Mouse (Mus musculus): ENCODE results near the gene Krt16. TPM values are rescaled to one million over a fixed set of nuclear protein-coding genes. Genes with fewer than 3 reads are reported as not detected.

The Krt16 gene
- total RNA-seq (2022): not detected

DNA sequence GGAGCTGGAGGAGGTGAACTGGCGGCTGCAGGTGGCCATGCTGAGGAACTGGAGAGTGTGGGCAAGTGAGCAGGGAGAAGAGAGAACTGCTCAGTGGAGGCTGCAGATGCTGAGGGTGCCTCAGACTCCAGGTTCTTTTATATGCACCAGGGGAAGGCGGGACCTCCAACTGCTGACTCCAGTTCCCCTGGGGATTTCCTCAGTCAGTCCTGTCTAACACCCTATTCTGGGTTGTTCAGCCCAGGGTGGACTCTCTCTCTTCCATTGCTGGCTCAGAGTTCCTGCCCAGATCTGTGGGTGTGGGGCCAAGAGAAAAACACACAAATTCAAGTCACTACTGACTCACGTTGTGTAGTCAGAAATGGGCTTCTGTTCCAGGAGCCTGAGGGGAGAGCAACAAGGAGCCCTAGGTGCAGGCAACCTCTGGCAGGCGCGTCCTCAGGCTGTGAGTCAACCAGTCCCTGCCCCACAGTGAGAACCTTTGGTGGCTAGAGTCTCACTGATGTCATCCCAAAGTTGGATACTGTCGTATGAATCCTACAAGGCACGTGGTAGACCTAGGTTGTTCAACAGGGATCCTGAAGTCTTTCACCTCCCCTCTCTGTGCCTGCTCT is at the start of gene Krt16:
Gene Krt16 (minus strand): TSS at position 51 of the 614 bp plus-strand sequence.
- DNase-seq (ENCODE audit: low spot score in 2 of 2): no peak

DNA sequence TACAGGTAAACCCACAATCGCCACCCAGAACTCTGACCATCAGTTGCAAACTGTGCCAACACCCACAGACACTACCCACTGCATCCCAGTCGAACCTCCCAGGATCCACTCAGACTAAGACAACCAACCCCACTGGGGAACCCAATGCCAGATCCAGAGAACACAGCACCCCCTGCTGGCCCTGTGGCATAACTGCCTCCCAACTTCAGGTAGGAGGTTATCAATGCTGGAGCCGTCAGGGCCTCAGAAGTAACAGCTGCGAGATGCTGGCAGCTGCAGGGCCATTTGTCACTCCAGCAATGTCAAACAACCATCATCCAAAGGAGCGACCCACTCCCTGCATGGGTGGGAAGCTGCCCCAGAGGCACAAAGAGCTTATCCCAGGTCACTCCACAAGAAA is 49.1 kb upstream of the Krt16 start:
- no peak for DNase-seq (ENCODE audit: low spot score in 2 of 2)

DNA sequence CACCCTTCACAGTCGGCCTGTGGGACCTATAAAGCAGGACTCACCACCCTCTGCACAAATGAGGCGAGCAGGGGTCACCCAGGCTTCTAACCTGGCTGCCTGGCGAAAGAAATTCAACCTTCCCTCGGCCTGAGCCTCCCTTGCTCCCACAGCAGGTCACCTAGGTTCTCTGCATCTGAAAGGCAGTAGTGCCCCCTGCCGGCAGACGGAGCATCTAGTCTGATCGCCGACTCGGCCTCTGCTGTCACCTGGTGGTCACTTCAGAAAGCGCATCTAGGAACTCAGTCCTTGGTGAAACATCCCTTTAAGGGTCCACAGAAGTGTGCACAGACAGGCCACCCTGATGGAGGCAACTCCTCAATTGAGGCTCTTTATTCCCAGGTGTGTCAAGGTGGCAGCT is 46.6 kb upstream of the Krt16 start:
- DNase-seq (ENCODE audit: low spot score in 2 of 2): peak in 1 of 2 experiments; percentile 67

DNA sequence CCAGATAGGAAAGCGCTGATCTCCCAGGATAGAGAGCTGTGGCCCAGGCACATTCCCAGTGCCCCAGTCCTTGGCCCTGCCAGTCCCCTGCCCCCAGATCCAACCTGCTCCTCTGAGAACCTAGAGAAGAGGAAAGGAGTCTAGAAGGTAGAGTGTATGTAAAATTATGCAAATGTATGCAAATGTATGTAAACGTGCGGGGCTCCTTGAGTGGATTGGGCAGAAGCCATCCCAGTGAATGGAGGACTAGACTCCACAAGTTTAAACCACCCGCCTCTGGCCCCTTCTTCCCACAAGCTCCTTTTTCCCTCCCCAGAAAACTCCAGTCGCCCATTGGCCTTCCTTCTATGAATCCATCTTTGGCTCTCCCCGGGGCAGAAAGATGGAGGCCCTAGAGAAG is 44.2 kb upstream of the Krt16 start:
- no peak for DNase-seq (ENCODE audit: low spot score in 2 of 2)

GRCm38 (mm10) chr11:100290235-100290634 is 41.5 kb upstream of the Krt16 start:
- DNase-seq (ENCODE audit: low spot score in 2 of 2): no peak

- no peak for DNase-seq (ENCODE audit: low spot score in 2 of 2)
Observed at GRCm38 (mm10) chr11:100288942-100289341, 40.2 kb upstream of the Krt16 start.

DNA sequence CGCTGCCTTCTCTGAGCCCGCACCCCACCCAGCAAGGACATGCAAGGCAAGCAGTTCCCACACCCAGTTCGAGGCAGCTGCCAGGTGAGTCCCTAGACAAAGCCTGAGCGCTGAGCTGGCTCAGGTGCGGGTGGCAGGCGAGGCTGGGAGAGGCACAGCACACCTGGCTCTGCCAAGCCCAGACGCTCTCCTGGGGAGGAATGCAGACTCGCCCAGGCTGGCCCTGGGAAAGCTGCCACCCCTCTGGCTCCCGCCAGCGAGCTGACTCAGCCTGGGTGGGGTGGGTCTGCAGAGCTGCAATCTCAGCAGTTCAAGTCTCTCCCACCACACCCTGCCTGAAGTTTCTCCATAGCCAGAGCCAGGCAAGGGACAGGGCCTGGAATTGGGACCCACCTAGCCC is 38.3 kb upstream of the Krt16 start:
- no peak for DNase-seq (ENCODE audit: low spot score in 2 of 2)

DNA sequence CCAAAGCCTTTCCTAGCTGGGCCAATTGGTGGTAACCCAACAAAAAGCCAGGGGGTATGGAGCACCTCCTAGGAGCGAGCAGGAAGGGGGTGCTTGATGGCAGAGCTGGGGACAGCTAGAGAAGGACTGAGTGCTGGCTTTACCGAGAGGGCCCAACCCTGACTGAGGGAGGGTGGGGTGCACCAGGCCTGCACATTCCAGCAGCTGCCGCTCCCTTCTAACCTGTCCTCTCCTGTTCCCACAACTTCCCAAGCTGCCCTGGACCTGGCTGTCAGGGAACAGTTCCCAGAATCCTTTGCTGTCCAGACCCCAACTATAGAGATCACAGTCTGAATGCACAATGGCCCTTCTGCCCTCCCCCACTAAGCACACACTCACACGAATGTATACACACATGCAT is 36.3 kb upstream of the Krt16 start:
- no peak for DNase-seq (ENCODE audit: low spot score in 2 of 2)

GRCm38 (mm10) chr11:100282549-100282948 is 33.8 kb upstream of the Krt16 start:
- peak in 1 of 2 experiments; percentile 45 for DNase-seq (ENCODE audit: low spot score in 2 of 2)

GRCm38 (mm10) chr11:100281596-100282544 is 33.2 kb upstream of the Krt16 start:
- DNase-seq (ENCODE audit: low spot score in 2 of 2): peak; percentile 47 to 84

GRCm38 (mm10) chr11:100278759-100279158 is 30.1 kb upstream of the Krt16 start:
- DNase-seq (ENCODE audit: low spot score in 2 of 2): no peak

- no peak for DNase-seq (ENCODE audit: low spot score in 2 of 2)
Observed at GRCm38 (mm10) chr11:100277726-100278480, 29.2 kb upstream of the Krt16 start.

DNA sequence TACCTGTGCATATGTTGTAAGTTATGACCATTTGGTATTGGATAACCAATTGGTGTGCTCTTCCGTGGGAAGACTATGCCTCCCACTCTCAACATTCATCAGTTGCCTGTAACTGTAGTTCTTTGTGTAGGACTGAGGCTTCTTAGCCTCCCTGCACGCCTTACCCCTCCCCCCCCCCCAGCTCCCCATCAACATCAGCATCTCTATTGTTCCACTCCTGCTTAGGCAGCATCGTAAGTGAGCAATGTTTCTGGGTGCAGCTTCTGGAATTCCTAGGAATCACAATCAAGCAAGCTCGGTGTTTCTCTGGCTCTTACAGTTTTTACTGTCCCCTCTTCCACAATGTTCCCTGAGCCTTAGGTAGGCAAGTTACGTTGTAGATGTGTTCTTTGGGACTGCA is 26.8 kb upstream of the Krt16 start:
- DNase-seq (ENCODE audit: low spot score in 2 of 2): no peak

GRCm38 (mm10) chr11:100274719-100275118 is 26.0 kb upstream of the Krt16 start:
- DNase-seq (ENCODE audit: low spot score in 2 of 2): no peak

GRCm38 (mm10) chr11:100271878-100272277 is 23.2 kb upstream of the Krt16 start:
- DNase-seq (ENCODE audit: low spot score in 2 of 2): no peak

DNA sequence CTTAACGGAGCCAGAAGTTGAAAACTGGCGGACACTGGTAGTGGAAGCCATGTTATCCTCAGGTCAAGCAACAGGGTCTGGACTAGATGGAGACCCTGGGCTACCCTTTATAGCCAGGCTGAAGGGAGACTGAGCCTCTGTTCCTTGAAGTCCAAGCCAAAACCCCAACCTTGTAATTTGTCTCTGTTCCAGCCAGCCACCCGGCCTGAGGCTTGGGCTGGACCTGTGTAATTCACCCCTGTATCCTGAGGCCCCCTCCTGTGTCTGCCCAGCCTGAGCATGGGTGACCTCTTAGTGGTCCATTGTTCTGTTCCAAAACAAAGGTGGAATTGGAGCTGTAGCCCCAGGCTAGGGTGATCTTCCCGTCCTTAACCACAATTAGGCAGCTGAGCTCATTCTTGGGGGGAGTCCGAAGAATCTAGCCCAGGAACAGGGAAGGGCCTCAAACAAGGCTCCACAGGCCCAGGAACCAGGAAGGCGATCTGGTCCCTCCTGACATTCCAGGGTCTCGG is 21.2 kb upstream of the Krt16 start, which contains the start of gene Krt42:
Gene Krt42 (minus strand): TSS at position 51 of the 512 bp plus-strand sequence.
- DNase-seq (ENCODE audit: low spot score in 2 of 2): no peak

GRCm38 (mm10) chr11:100262058-100262980 is 13.6 kb upstream of the Krt16 start:
- no peak for DNase-seq (ENCODE audit: low spot score in 2 of 2)

DNA sequence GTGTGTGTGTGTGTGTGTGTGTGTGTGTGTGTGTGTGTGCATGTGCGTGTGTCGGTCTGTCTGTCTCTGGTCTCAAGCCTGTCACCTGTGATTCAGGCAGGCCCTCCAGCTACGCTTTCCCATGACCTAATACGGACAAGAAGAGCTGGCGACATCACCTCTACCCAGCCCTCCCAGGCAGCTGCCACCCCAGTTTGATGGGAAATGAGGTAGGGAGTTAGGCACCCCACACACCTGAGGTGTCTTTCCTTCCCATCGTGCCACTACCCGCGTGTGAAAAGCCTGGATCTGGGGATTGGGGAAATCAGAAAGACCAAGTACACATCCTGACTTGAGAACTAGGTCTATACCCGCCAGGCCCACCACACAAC is 12.5 kb upstream of the Krt16 start:
- DNase-seq (ENCODE audit: low spot score in 2 of 2): no peak

GRCm38 (mm10) chr11:100260514-100261234 is 12.0 kb upstream of the Krt16 start, which contains the start of gene Krt17:
TSS of gene Krt17 (minus strand) at chr11:100261029.
- no peak for DNase-seq (ENCODE audit: low spot score in 2 of 2)

DNA sequence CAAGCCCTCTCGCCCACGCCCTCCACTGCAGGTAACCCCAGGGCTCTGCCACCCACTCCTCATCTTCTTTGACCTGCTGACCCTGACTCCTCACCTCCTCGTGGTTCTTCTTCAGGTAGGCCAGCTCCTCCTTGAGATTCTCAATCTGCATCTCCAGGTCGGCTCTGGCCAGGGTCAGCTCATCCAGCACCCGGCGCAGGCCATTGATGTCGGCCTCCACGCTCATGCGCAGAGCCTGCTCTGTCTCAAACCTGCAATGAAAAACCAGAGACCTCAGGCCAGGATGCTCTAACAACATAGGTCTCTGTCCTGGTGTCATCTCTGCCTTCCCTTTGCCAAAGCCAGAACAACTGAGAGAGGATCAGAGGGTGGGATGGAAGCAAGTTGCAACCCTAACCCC is 10.4 kb upstream of the Krt16 start:
- no peak for DNase-seq (ENCODE audit: low spot score in 2 of 2)
